Mouse (Mus musculus) erythroblast, embryonic 14.5 days (primary cell): ENCODE results near the gene Khdc1a.

Source experiments
- GATA1 ChIP-seq: IDR thresholded peaks from 2 replicates; pipeline ENCODE4 v1.6.1; 2012; ENCODE audit warnings: low read length, inconsistent platforms, mixed read lengths
- TAL1 ChIP-seq: IDR thresholded peaks from 3 replicates; pipeline ENCODE4 v1.6.1; 2012; ENCODE audit warnings: low read length, inconsistent platforms, mixed read lengths

DNA sequence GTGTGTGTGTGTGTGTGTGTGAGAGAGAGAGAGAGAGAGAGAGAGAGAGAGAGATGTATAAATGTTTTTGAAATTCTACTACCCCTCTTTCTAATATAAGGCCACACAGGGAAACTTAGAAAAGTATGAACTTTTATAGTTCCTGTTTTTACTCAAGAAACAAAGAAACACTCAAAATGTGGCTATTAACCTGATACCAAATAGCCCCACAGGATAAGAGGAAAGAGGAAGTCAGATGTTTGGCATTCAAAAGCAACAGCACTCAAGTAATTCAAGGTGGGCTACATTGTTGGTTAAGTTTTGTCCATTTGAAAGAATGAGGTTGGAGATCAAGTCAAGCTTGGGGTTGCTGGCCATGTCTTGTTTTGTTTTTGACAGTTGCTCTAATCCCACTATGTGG is 13.6 kb upstream of the Khdc1a start:
- no peak for TF ChIP-seq GATA1
- no peak for TF ChIP-seq TAL1
